Mouse (Mus musculus) MEL (cell line): ENCODE measurements around the gene Pih1d2. TPM values are rescaled to one million over a fixed set of nuclear protein-coding genes. Genes with fewer than 3 reads are reported as not detected.

ENCODE experiments used
- DNase-seq: peaks from one replicate; pipeline ENCODE4 v3.0.0; 2011; ENCODE audit warnings: low read depth, low spot score
- H3K27ac ChIP-seq: 2 replicates; pipeline ENCODE4 v1.5.1; 2012; ENCODE audit warnings: low read depth, mild to moderate bottlenecking, control low read depth, low read length, moderate library complexity; ENCODE audit not compliant: control insufficient read depth
- H3K27me3 ChIP-seq, 2 experiments: fragments of 150-350 bp in 1 of 2; sonication (generic) in 1 of 2; 2 replicates each; pipeline ENCODE4 v1.6.1; 2012; ENCODE audit warnings: low read length in 2 of 2, mild to moderate bottlenecking in 2 of 2, improper control_type of control experiment in 1 of 2, moderate library complexity in 1 of 2; ENCODE audit not compliant: insufficient read depth in 2 of 2, control insufficient read depth in 1 of 2
- H3K36me3 ChIP-seq, 2 experiments: 2 replicates each; pipeline ENCODE4 v1.6.1; 2012 to 2014; ENCODE audit warnings: low read length in 2 of 2, improper control_type of control experiment in 1 of 2, inconsistent platforms in 1 of 2, mild to moderate bottlenecking in 1 of 2; ENCODE audit not compliant: insufficient read depth in 2 of 2, control insufficient read depth in 1 of 2
- H3K4me1 ChIP-seq, 2 experiments: fragments of 150-350 bp in 1 of 2; sonication (generic) in 1 of 2; 2 replicates each; pipeline ENCODE4 v1.6.1; 2012; ENCODE audit warnings: low read length in 2 of 2, improper control_type of control experiment in 1 of 2, mild to moderate bottlenecking in 1 of 2; ENCODE audit not compliant: insufficient read depth in 2 of 2, control insufficient read depth in 1 of 2
- H3K4me3 ChIP-seq, 2 experiments: fragments of 150-350 bp in 1 of 2; sonication (generic) in 1 of 2; 2 replicates each; pipeline ENCODE4 v1.5.1; 2012; ENCODE audit warnings: low read depth in 2 of 2, low read length in 2 of 2, mild to moderate bottlenecking in 2 of 2, moderate library complexity in 2 of 2, control low read depth in 1 of 2, improper control_type of control experiment in 1 of 2; ENCODE audit not compliant: control insufficient read depth in 1 of 2, insufficient read depth in 1 of 2
- H3K79me2 ChIP-seq: 2 replicates; pipeline ENCODE4 v1.6.1; 2012; ENCODE audit warnings: mild to moderate bottlenecking, low read length, moderate library complexity; ENCODE audit not compliant: control insufficient read depth, poor library complexity, insufficient read depth
- H3K9ac ChIP-seq: 2 replicates; pipeline ENCODE4 v1.6.1; 2012; ENCODE audit warnings: low read depth, mild to moderate bottlenecking, control low read depth, low read length, moderate library complexity; ENCODE audit not compliant: control insufficient read depth, poor library complexity, severe bottlenecking
- H3K9me3 ChIP-seq: fragments of 150-350 bp; sonication (generic); replicated peaks from 2 replicates; pipeline ENCODE4 v1.6.1; 2012; ENCODE audit warnings: mild to moderate bottlenecking, low read length, improper control_type of control experiment, moderate library complexity; ENCODE audit not compliant: insufficient read depth
- BHLHE40 ChIP-seq: IDR thresholded peaks from 2 replicates; pipeline ENCODE4 v1.6.1; 2012; ENCODE audit warnings: low read depth, mild to moderate bottlenecking, inconsistent platforms, low read length, improper control_type of control experiment, borderline replicate concordance
- CHD1 ChIP-seq: IDR thresholded peaks from 2 replicates; pipeline ENCODE4 v1.6.1; 2012; ENCODE audit warnings: low read depth, mild to moderate bottlenecking, inconsistent platforms, low read length, improper control_type of control experiment
- E2F4 ChIP-seq: IDR thresholded peaks from 2 replicates; pipeline ENCODE4 v1.6.1; 2011; ENCODE audit warnings: low read depth, low read length, improper control_type of control experiment, borderline replicate concordance
- EP300 ChIP-seq, 2 experiments: IDR thresholded peaks; 2 replicates each; pipeline ENCODE4 v1.6.1; 2011; ENCODE audit warnings: improper control_type of control experiment in 2 of 2, low read length in 2 of 2, low read depth in 1 of 2, mild to moderate bottlenecking in 1 of 2
- ETS1 ChIP-seq: IDR thresholded peaks from 2 replicates; pipeline ENCODE4 v1.6.1; 2012; ENCODE audit warnings: low read depth, mild to moderate bottlenecking, inconsistent platforms, low read length, improper control_type of control experiment, moderate library complexity
- GABPA ChIP-seq: IDR thresholded peaks from 2 replicates; pipeline ENCODE4 v1.6.1; 2012; ENCODE audit warnings: low read depth, mild to moderate bottlenecking, inconsistent platforms, low read length, improper control_type of control experiment, moderate library complexity
- GATA1 ChIP-seq: IDR thresholded peaks from 2 replicates; pipeline ENCODE4 v1.6.1; 2011; ENCODE audit warnings: low read depth, low read length, improper control_type of control experiment
- HCFC1 ChIP-seq: IDR thresholded peaks from 2 replicates; pipeline ENCODE4 v1.6.1; 2012; ENCODE audit warnings: low read depth, mild to moderate bottlenecking, inconsistent platforms, low read length, improper control_type of control experiment, moderate library complexity
- JUND ChIP-seq: IDR thresholded peaks from 2 replicates; pipeline ENCODE4 v1.6.1; 2011; ENCODE audit warnings: low read depth, mild to moderate bottlenecking, improper control_type of control experiment, low read length
- KAT2A ChIP-seq: conservative IDR thresholded peaks from 2 replicates; pipeline ENCODE4 v1.6.1; 2012; ENCODE audit warnings: low read depth, low read length, improper control_type of control experiment, inconsistent platforms
- MAFK ChIP-seq: IDR thresholded peaks from 2 replicates; pipeline ENCODE4 v1.6.1; 2011; ENCODE audit warnings: low read depth, mild to moderate bottlenecking, low read length, improper control_type of control experiment, borderline replicate concordance
- MAX ChIP-seq: IDR thresholded peaks from 2 replicates; pipeline ENCODE4 v1.6.1; 2011; ENCODE audit warnings: low read length, improper control_type of control experiment
- MAZ ChIP-seq: IDR thresholded peaks from 2 replicates; pipeline ENCODE4 v1.6.1; 2012; ENCODE audit warnings: low read depth, mild to moderate bottlenecking, inconsistent platforms, low read length, improper control_type of control experiment
- MXI1 ChIP-seq: IDR thresholded peaks from 2 replicates; pipeline ENCODE4 v1.6.1; 2011; ENCODE audit warnings: mild to moderate bottlenecking, low read depth, low read length, improper control_type of control experiment
- NELFE ChIP-seq: IDR thresholded peaks from 2 replicates; pipeline ENCODE4 v1.6.1; 2011; ENCODE audit warnings: low read depth, low read length, improper control_type of control experiment
- NRF1 ChIP-seq: IDR thresholded peaks from 2 replicates; pipeline ENCODE4 v1.6.1; 2014; ENCODE audit warnings: low read depth, mild to moderate bottlenecking, inconsistent platforms, low read length, improper control_type of control experiment, moderate library complexity; ENCODE audit not compliant: poor library complexity, insufficient read depth, severe bottlenecking
- POLR2A ChIP-seq, 2 experiments: IDR thresholded peaks; 2 replicates each; pipeline ENCODE4 v1.6.1; 2011 to 2012; ENCODE audit warnings: low read length in 2 of 2, mild to moderate bottlenecking in 2 of 2, control low read depth in 1 of 2, improper control_type of control experiment in 1 of 2, low read depth in 1 of 2, moderate library complexity in 1 of 2; ENCODE audit not compliant: control insufficient read depth in 1 of 2, insufficient read depth in 1 of 2, poor library complexity in 1 of 2
- POLR2AphosphoS2 ChIP-seq: IDR thresholded peaks from 2 replicates; pipeline ENCODE4 v1.6.1; 2011; ENCODE audit warnings: low read length, improper control_type of control experiment
- RAD21 ChIP-seq: IDR thresholded peaks from 2 replicates; pipeline ENCODE4 v1.6.1; 2011; ENCODE audit warnings: mild to moderate bottlenecking, low read depth, low read length, improper control_type of control experiment
- RCOR1 ChIP-seq: IDR thresholded peaks from 2 replicates; pipeline ENCODE4 v1.6.1; 2012; ENCODE audit warnings: low read depth, mild to moderate bottlenecking, inconsistent platforms, low read length, improper control_type of control experiment
- SIN3A ChIP-seq: IDR thresholded peaks from 2 replicates; pipeline ENCODE4 v1.6.1; 2012; ENCODE audit warnings: low read length, improper control_type of control experiment, inconsistent platforms
- SMC3 ChIP-seq: IDR thresholded peaks from 2 replicates; pipeline ENCODE4 v1.6.1; 2011; ENCODE audit warnings: low read depth, low read length, improper control_type of control experiment
- TAL1 ChIP-seq: IDR thresholded peaks from 2 replicates; pipeline ENCODE4 v1.6.1; 2012; ENCODE audit warnings: mild to moderate bottlenecking, inconsistent platforms, low read length, moderate library complexity, mixed read lengths
- TBP ChIP-seq: IDR thresholded peaks from 2 replicates; pipeline ENCODE4 v1.8.0; 2011; ENCODE audit warnings: low read depth, low read length, improper control_type of control experiment
- TCF12 ChIP-seq: IDR thresholded peaks from 2 replicates; pipeline ENCODE4 v1.6.1; 2014; ENCODE audit warnings: low read depth, mild to moderate bottlenecking, inconsistent platforms, low read length, improper control_type of control experiment, moderate library complexity
- UBTF ChIP-seq: IDR thresholded peaks from 2 replicates; pipeline ENCODE4 v1.6.1; 2012; ENCODE audit warnings: low read depth, mild to moderate bottlenecking, inconsistent platforms, low read length, improper control_type of control experiment, moderate library complexity, borderline replicate concordance; ENCODE audit not compliant: insufficient read depth
- USF2 ChIP-seq, 2 experiments: IDR thresholded peaks; 2 replicates each; pipeline ENCODE4 v1.6.1; 2011 to 2012; ENCODE audit warnings: improper control_type of control experiment in 2 of 2, low read length in 2 of 2, borderline replicate concordance in 1 of 2, inconsistent platforms in 1 of 2, low read depth in 1 of 2, mild to moderate bottlenecking in 1 of 2; ENCODE audit not compliant: insufficient read depth in 1 of 2
- ZKSCAN1 ChIP-seq: IDR thresholded peaks from 2 replicates; pipeline ENCODE4 v1.6.1; 2012; ENCODE audit warnings: low read depth, mild to moderate bottlenecking, inconsistent platforms, low read length, improper control_type of control experiment, moderate library complexity
- ZNF384 ChIP-seq: IDR thresholded peaks from 2 replicates; pipeline ENCODE4 v1.6.1; 2012; ENCODE audit warnings: low read depth, mild to moderate bottlenecking, inconsistent platforms, low read length, improper control_type of control experiment
- polyA plus RNA-seq, 2 experiments: library from polyadenylated mRNA; stranded (reverse) in 1 of 2; unstranded in 1 of 2; fragments of >175 nt in 1 of 2; fragments of >200 nt in 1 of 2; gene quantifications; 2 replicates each; pipeline versions ENCODE4 v1.2.1 to v1.2.4; 2012; ENCODE audit warnings: low replicate concordance in 2 of 2, low read depth in 1 of 2; ENCODE audit not compliant: insufficient read length in 2 of 2, insufficient read depth in 1 of 2, missing spikeins in 1 of 2
- total RNA-seq: library from RNA; depleted of rRNA; stranded (reverse); fragments of 300-350 nt; gene quantifications from 2 replicates; pipeline ENCODE4 v1.2.3, GENCODE M21; 2012

Gene Pih1d2
- total and polyA plus RNA-seq, 3 experiments: 4.6 to 5.3 TPM; not detected in 1

GRCm38 (mm10) chr9:50650503-50650902 is 33.4 kb downstream of the Pih1d2 start:
- Histone ChIP-seq H3K4me1 (no peaks in the 10 kb centered on the region), H3K4me3 (no peak overlapping the region), H3K79me2 (no peaks in the 10 kb centered on the region), H3K36me3 (peaks cover 0 to 28% of the 10 kb centered on the region in 2 experiments; a peak in 3 of 4 replicates), H3K27ac (no peak overlapping the region), H3K9me3 (no peaks in the 10 kb centered on the region), H3K27me3 (no peaks in the 10 kb centered on the region), H3K9ac (no peak overlapping the region)
- peak; percentile 13 for DNase-seq
- TF ChIP-seq TAL1: no peak
- no peak for TF ChIP-seq UBTF
- no peak for TF ChIP-seq ZKSCAN1
- no peak for TF ChIP-seq HCFC1
- TF ChIP-seq MAZ: no peak
- no peak for TF ChIP-seq E2F4
- TF ChIP-seq NRF1: no peak
- TF ChIP-seq EP300 (IDR thresholded peaks at IDR 0.05; ENCODE audit: low read depth in 1 of 2, low read length in 2 of 2): no peak
- no peak for TF ChIP-seq SMC3
- TF ChIP-seq NELFE: no peak
- TF ChIP-seq CHD1: no peak
- no peak for TF ChIP-seq POLR2AphosphoS2

- H3K27me3 ChIP-seq: no peaks in the 10 kb centered on the region
- H3K36me3 ChIP-seq: peaks cover 11 to 19% of the 10 kb centered on the region in 2 experiments
- TF ChIP-seq HCFC1: peak; percentile 45; the same call in 1 of the 2 replicates
- TF ChIP-seq MXI1: 0 out of 2 replicates have a peak, but pooled peaks have one; percentile 30
- no peak for TF ChIP-seq BHLHE40
- TF ChIP-seq POLR2A (IDR thresholded peaks at IDR 0.05; ENCODE audit: control insufficient read depth in 1 of 2, insufficient read depth in 1 of 2, low read depth in 1 of 2, low read length in 2 of 2, poor library complexity in 1 of 2): no peak
- no peak for TF ChIP-seq TAL1
- no peak for TF ChIP-seq RAD21
- peak; percentile 75 for TF ChIP-seq SIN3A
- TF ChIP-seq ETS1: no peak
- TF ChIP-seq JUND: no peak
- TF ChIP-seq KAT2A: no peak
- no peak for TF ChIP-seq RCOR1
- TF ChIP-seq GABPA: no peak
- 0 out of 2 replicates have a peak, but pooled peaks have one; percentile 36 for TF ChIP-seq MAX
- 0 out of 2 replicates have a peak, but pooled peaks have one; percentile 12 for TF ChIP-seq TCF12
- no peak for TF ChIP-seq GATA1
- TF ChIP-seq NRF1: no peak
- TF ChIP-seq TBP: 0 out of 2 replicates have a peak, but pooled peaks have one; percentile 45
- TF ChIP-seq MAZ: no peak
- TF ChIP-seq EP300 (IDR thresholded peaks at IDR 0.05; ENCODE audit: low read depth in 1 of 2, low read length in 2 of 2): peak in 1 of 2 experiments; percentile 33; a peak in 1 of 4 replicates
- TF ChIP-seq E2F4: no peak
- TF ChIP-seq SMC3: no peak
- TF ChIP-seq ZKSCAN1: no peak
- TF ChIP-seq USF2 (IDR thresholded peaks at IDR 0.05; ENCODE audit: borderline replicate concordance in 1 of 2, insufficient read depth in 1 of 2, low read depth in 1 of 2, low read length in 2 of 2): no peak
- 0 out of 2 replicates have a peak, but pooled peaks have one; percentile 23 for TF ChIP-seq MAFK
- no peak for TF ChIP-seq UBTF
- no peak for TF ChIP-seq CHD1
- TF ChIP-seq ZNF384: no peak
- H3K79me2 ChIP-seq: peaks cover 20% of the 10 kb centered on the region
- peak; percentile 85 for DNase-seq
- peaks cover 1 to 7% of the 10 kb centered on the region in 2 experiments; a peak in 2 of 4 replicates for H3K4me1 ChIP-seq
- peak overlapping the region; percentile 59 for H3K27ac ChIP-seq
- H3K9ac ChIP-seq: peak overlapping the region; percentile 89
- H3K9me3 ChIP-seq: no peaks in the 10 kb centered on the region
- H3K4me3 ChIP-seq: peak overlapping the region; percentile 94 to 98
Observed at GRCm38 (mm10) chr9:50658391-50658790, 41.3 kb downstream of the Pih1d2 start.
